Mouse (Mus musculus): ENCODE measurements at regions not wholly inside any gene's neighbourhood (a gene's known extent, or its start where the extent isn't known, plus 50 kb on each side); places are given as distances from the start of the nearest gene placed in this dataset.
A peak's percentile ranks its signal among the peaks of the same experiment; 100 is the strongest.

- H3K27me3 ChIP-seq = no peaks in the 10 kb centered on the region
- H3K4me2 ChIP-seq = no peak overlapping the region
- no peak for ATAC-seq (ENCODE audit: low FRiP score)
- H3K9ac ChIP-seq = no peak overlapping the region
- no peaks in the 10 kb centered on the region for H3K36me3 ChIP-seq
- H3K4me1 ChIP-seq (replicated peaks) = 0 out of 2 replicates have a peak, but pooled peaks cover 3% of the 10 kb centered on the region
- 50% methylated on average over 6 of the region's 6 CpGs for WGBS
- no peaks in the 10 kb centered on the region for H3K9me3 ChIP-seq
- H3K27ac ChIP-seq = no peak overlapping the region
- H3K4me3 ChIP-seq = no peak overlapping the region
Observed at GRCm38 (mm10) chrX:60833456-60833855, 59.8 kb downstream of the Sox3 start.

GRCm38 (mm10) chrX:60831330-60832027 lies 61.8 kb downstream of the Sox3 start:
- Histone ChIP-seq H3K4me3 (no peak overlapping the region), H3K9ac (no peak overlapping the region), H3K9me3 (no peaks in the 10 kb centered on the region), H3K27me3 (no peaks in the 10 kb centered on the region), H3K36me3 (no peaks in the 10 kb centered on the region), H3K4me2 (peak overlapping the region; percentile 32), H3K4me1 (replicated peaks) (0 out of 2 replicates have a peak, but pooled peaks cover 3% of the 10 kb centered on the region), H3K27ac (no peak overlapping the region)
- WGBS = 17% methylated on average over 20 of the region's 22 CpGs
- ATAC-seq (ENCODE audit: low FRiP score) = peak; percentile 74

GRCm38 (mm10) chrX:60825181-60826080 lies 67.8 kb downstream of the Sox3 start:
- Histone ChIP-seq H3K4me2 (no peak overlapping the region), H3K27me3 (no peaks in the 10 kb centered on the region), H3K36me3 (no peaks in the 10 kb centered on the region), H3K27ac (no peak overlapping the region), H3K9me3 (no peaks in the 10 kb centered on the region), H3K4me3 (no peak overlapping the region), H3K4me1 (replicated peaks) (no peaks in the 10 kb centered on the region), H3K9ac (no peak overlapping the region)
- ATAC-seq (ENCODE audit: low FRiP score) = peak; percentile 83
- whole genome bisulfite sequencing = 63% methylated on average over 9 of the region's 9 CpGs

- Histone ChIP-seq H3K9ac (no peak overlapping the region), H3K27me3 (no peaks in the 10 kb centered on the region), H3K36me3 (no peaks in the 10 kb centered on the region), H3K4me2 (no peak overlapping the region), H3K4me3 (no peak overlapping the region), H3K27ac (no peak overlapping the region), H3K4me1 (replicated peaks) (no peaks in the 10 kb centered on the region; the same call in 1 of the 2 replicates), H3K9me3 (no peaks in the 10 kb centered on the region)
- 44% methylated on average over 5 of the region's 5 CpGs for WGBS
- no peak for ATAC-seq (ENCODE audit: low FRiP score)
Observed at GRCm38 (mm10) chrX:60798567-60798966, 94.7 kb downstream of the Sox3 start.

- no peaks in the 10 kb centered on the region for H3K9me3 ChIP-seq
- no peaks in the 10 kb centered on the region for H3K36me3 ChIP-seq
- no peak overlapping the region for H3K4me2 ChIP-seq
- H3K27ac ChIP-seq = no peak overlapping the region
- ATAC-seq (ENCODE audit: low FRiP score) = no peak
- H3K27me3 ChIP-seq = 0 out of 2 replicates have a peak, but pooled peaks cover 5% of the 10 kb centered on the region
- no peak overlapping the region for H3K9ac ChIP-seq
- no peaks in the 10 kb centered on the region for H3K4me1 ChIP-seq (replicated peaks)
- 35% methylated on average over 5 of the region's 5 CpGs for WGBS
- no peak overlapping the region for H3K4me3 ChIP-seq
Observed at GRCm38 (mm10) chrX:60780766-60781165, 112.5 kb downstream of the Sox3 start.

- Histone ChIP-seq H3K9me3 (no peaks in the 10 kb centered on the region), H3K27ac (no peak overlapping the region), H3K4me3 (no peak overlapping the region), H3K4me2 (no peak overlapping the region), H3K27me3 (0 out of 2 replicates have a peak, but pooled peaks cover 5% of the 10 kb centered on the region), H3K36me3 (no peaks in the 10 kb centered on the region), H3K4me1 (replicated peaks) (no peaks in the 10 kb centered on the region), H3K9ac (no peak overlapping the region)
- no peak for ATAC-seq (ENCODE audit: low FRiP score)
- WGBS = 48% methylated on average over 2 of the region's 2 CpGs
Observed at GRCm38 (mm10) chrX:60780161-60780560, 113.1 kb downstream of the Sox3 start.

- no peak overlapping the region for H3K27ac ChIP-seq
- H3K9me3 ChIP-seq = no peaks in the 10 kb centered on the region
- no peaks in the 10 kb centered on the region for H3K36me3 ChIP-seq
- H3K27me3 ChIP-seq = no peaks in the 10 kb centered on the region
- H3K4me2 ChIP-seq = no peak overlapping the region
- no peaks in the 10 kb centered on the region for H3K4me1 ChIP-seq (replicated peaks)
- no peak for ATAC-seq (ENCODE audit: low FRiP score)
- no peak overlapping the region for H3K4me3 ChIP-seq
- H3K9ac ChIP-seq = no peak overlapping the region
- WGBS = 76% methylated on average over 5 of the region's 5 CpGs
Observed at GRCm38 (mm10) chrX:60773645-60774044, 119.6 kb downstream of the Sox3 start.

- WGBS = 24% methylated on average over 1 of the region's 1 CpGs
- Histone ChIP-seq H3K4me1 (replicated peaks) (no peaks in the 10 kb centered on the region), H3K27ac (no peak overlapping the region), H3K4me2 (no peak overlapping the region), H3K9ac (no peak overlapping the region), H3K36me3 (no peaks in the 10 kb centered on the region), H3K27me3 (no peaks in the 10 kb centered on the region), H3K4me3 (no peak overlapping the region), H3K9me3 (no peaks in the 10 kb centered on the region)
- no peak for ATAC-seq (ENCODE audit: low FRiP score)
Observed at GRCm38 (mm10) chrX:60772439-60772838, 120.8 kb downstream of the Sox3 start.

GRCm38 (mm10) chrX:60750456-60750855 lies 142.8 kb downstream of the Sox3 start:
- WGBS = 60% methylated on average over 5 of the region's 5 CpGs
- Histone ChIP-seq H3K9me3 (no peaks in the 10 kb centered on the region), H3K4me3 (no peak overlapping the region), H3K4me1 (replicated peaks) (no peaks in the 10 kb centered on the region), H3K27me3 (no peaks in the 10 kb centered on the region), H3K4me2 (no peak overlapping the region), H3K36me3 (no peaks in the 10 kb centered on the region), H3K27ac (no peak overlapping the region), H3K9ac (no peak overlapping the region)
- ATAC-seq (ENCODE audit: low FRiP score) = no peak

- no peak overlapping the region for H3K27ac ChIP-seq
- no peak overlapping the region for H3K4me2 ChIP-seq
- no peaks in the 10 kb centered on the region for H3K4me1 ChIP-seq (replicated peaks)
- no peaks in the 10 kb centered on the region for H3K9me3 ChIP-seq
- no peak for ATAC-seq (ENCODE audit: low FRiP score)
- no peak overlapping the region for H3K4me3 ChIP-seq
- no peak overlapping the region for H3K9ac ChIP-seq
- H3K36me3 ChIP-seq = no peaks in the 10 kb centered on the region
- H3K27me3 ChIP-seq = no peaks in the 10 kb centered on the region
- 53% methylated on average over 3 of the region's 3 CpGs for WGBS
Observed at GRCm38 (mm10) chrX:60743971-60744370, 149.3 kb downstream of the Sox3 start.

- Histone ChIP-seq H3K36me3 (no peaks in the 10 kb centered on the region), H3K4me2 (no peak overlapping the region), H3K27me3 (no peaks in the 10 kb centered on the region), H3K4me3 (no peak overlapping the region), H3K4me1 (replicated peaks) (no peaks in the 10 kb centered on the region), H3K9me3 (no peaks in the 10 kb centered on the region), H3K27ac (no peak overlapping the region), H3K9ac (no peak overlapping the region)
- ATAC-seq (ENCODE audit: low FRiP score) = no peak
- WGBS = 59% methylated on average over 3 of the region's 3 CpGs
Observed at GRCm38 (mm10) chrX:60743020-60743707, 150.1 kb downstream of the Sox3 start.
